Mouse (Mus musculus) CH12.LX (cell line): ENCODE results near the gene Zhx3.

ENCODE experiments used
- CHD2 ChIP-seq: IDR thresholded peaks from 2 replicates; pipeline ENCODE4 v1.6.1; 2011; ENCODE audit warnings: low read length, improper control_type of control experiment
- CTCF ChIP-seq, 2 experiments: IDR thresholded peaks in 1 of 2; conservative IDR thresholded peaks in 1 of 2; 2 replicates each; pipeline ENCODE4 v1.5.1; 2011 to 2012; ENCODE audit warnings: low read depth in 2 of 2, low read length in 2 of 2, improper control_type of control experiment in 1 of 2, inconsistent platforms in 1 of 2, mild to moderate bottlenecking in 1 of 2, moderate library complexity in 1 of 2
- ETS1 ChIP-seq: conservative IDR thresholded peaks from 2 replicates; pipeline ENCODE4 v1.6.1; 2012; ENCODE audit warnings: low read depth, mild to moderate bottlenecking, inconsistent platforms, low read length, improper control_type of control experiment, moderate library complexity
- MAX ChIP-seq: IDR thresholded peaks from 2 replicates; pipeline ENCODE4 v1.6.1; 2011; ENCODE audit warnings: low read length, improper control_type of control experiment
- MXI1 ChIP-seq: IDR thresholded peaks from 2 replicates; pipeline ENCODE4 v1.6.1; 2011; ENCODE audit warnings: mild to moderate bottlenecking, low read depth, low read length, improper control_type of control experiment
- RAD21 ChIP-seq: IDR thresholded peaks from 2 replicates; pipeline ENCODE4 v1.6.1; 2011; ENCODE audit warnings: low read depth, mild to moderate bottlenecking, low read length, improper control_type of control experiment, moderate library complexity

- TF ChIP-seq CHD2 (no peak), RAD21 (no peak), CTCF (conservative IDR thresholded peaks at IDR 0.05 in 1 of 2, IDR thresholded peaks at IDR 0.05 in 1 of 2; ENCODE audit: low read depth in 2 of 2, low read length in 2 of 2) (no peak), MAX (no peak), MXI1 (no peak), ETS1 (no peak)
Measured at GRCm38 (mm10) chr2:160912231-160912671, 39.5 kb upstream of the Zhx3 start, which contains the start of gene Emilin3.
